Mouse (Mus musculus): ENCODE data around the gene Uggt1. TPM values are rescaled to one million over a fixed set of nuclear protein-coding genes. Genes with fewer than 3 reads are reported as not detected.

Gene Uggt1
- total and polyA plus RNA-seq, 2 experiments from 2014 or later, result 16.0 to 26.7 TPM

GRCm38 (mm10) chr1:36116488-36116887, 128.0 kb downstream of the Uggt1 start:
- Histone ChIP-seq H3K9ac (replicated peaks; ENCODE audit: low read depth, low read length) (no peak overlapping the region), H3K9me3 (replicated peaks; ENCODE audit: control insufficient read depth, low read length) (no peaks in the 10 kb centered on the region), H3K4me3 (ENCODE audit: low read depth, low read length) (no peak overlapping the region), H3K4me2 (ENCODE audit: low read depth, low read length) (no peak overlapping the region), H3K4me1 (ENCODE audit: control insufficient read depth, insufficient read depth) (no peaks in the 10 kb centered on the region), H3K27me3 (ENCODE audit: control insufficient read depth, insufficient read depth, low read length) (no peaks in the 10 kb centered on the region), H3K27ac (ENCODE audit: low read depth) (no peak overlapping the region), H3K36me3 (replicated peaks; ENCODE audit: control insufficient read depth, insufficient read depth, low read length) (no peaks in the 10 kb centered on the region)
- TF ChIP-seq CTCF (IDR thresholded peaks at IDR 0.05; ENCODE audit: low read depth) (no peak), EP300 (IDR thresholded peaks at IDR 0.05; ENCODE audit: low read depth) (no peak)
- DNase-seq (ENCODE audit: low spot score) (no peak), ATAC-seq (ENCODE audit: insufficient read depth, low read depth) (no peak)
- 81% methylated on average over 4 of the region's 5 CpGs for WGBS

GRCm38 (mm10) chr1:36114844-36115243, 129.7 kb downstream of the Uggt1 start:
- 84% methylated on average over 3 of the region's 3 CpGs for WGBS

GRCm38 (mm10) chr1:36113670-36114069, 130.8 kb downstream of the Uggt1 start:
- H3K9ac ChIP-seq (replicated peaks; ENCODE audit: low read depth, low read length), result no peak overlapping the region
- WGBS, result 72% methylated on average over 8 of the region's 8 CpGs

More at GRCm38 (mm10) chr1:36114844-36115243, 129.7 kb downstream of the Uggt1 start:
- ATAC-seq (ENCODE audit: insufficient read depth, low read depth) (no peak), DNase-seq (ENCODE audit: low spot score) (no peak)
- Histone ChIP-seq H3K27ac (ENCODE audit: low read depth) (no peak overlapping the region), H3K36me3 (replicated peaks; ENCODE audit: control insufficient read depth, insufficient read depth, low read length) (no peaks in the 10 kb centered on the region), H3K4me2 (ENCODE audit: low read depth, low read length) (no peak overlapping the region), H3K27me3 (ENCODE audit: control insufficient read depth, insufficient read depth, low read length) (no peaks in the 10 kb centered on the region), H3K9ac (replicated peaks; ENCODE audit: low read depth, low read length) (no peak overlapping the region), H3K9me3 (replicated peaks; ENCODE audit: control insufficient read depth, low read length) (no peaks in the 10 kb centered on the region), H3K4me1 (ENCODE audit: control insufficient read depth, insufficient read depth) (no peaks in the 10 kb centered on the region), H3K4me3 (ENCODE audit: low read depth, low read length) (no peak overlapping the region)
- no peak for TF ChIP-seq CTCF (IDR thresholded peaks at IDR 0.05; ENCODE audit: low read depth)
- no peak for TF ChIP-seq EP300 (IDR thresholded peaks at IDR 0.05; ENCODE audit: low read depth)

GRCm38 (mm10) chr1:36112665-36113064, 131.9 kb downstream of the Uggt1 start:
- TF ChIP-seq CTCF (IDR thresholded peaks at IDR 0.05; ENCODE audit: low read depth), result no peak
- no peak for TF ChIP-seq EP300 (IDR thresholded peaks at IDR 0.05; ENCODE audit: low read depth)
- no peaks in the 10 kb centered on the region for H3K36me3 ChIP-seq (replicated peaks; ENCODE audit: control insufficient read depth, insufficient read depth, low read length)
- no peaks in the 10 kb centered on the region for H3K27me3 ChIP-seq (ENCODE audit: control insufficient read depth, insufficient read depth, low read length)
- H3K9ac ChIP-seq (replicated peaks; ENCODE audit: low read depth, low read length), result no peak overlapping the region
- H3K4me1 ChIP-seq (ENCODE audit: control insufficient read depth, insufficient read depth), result no peaks in the 10 kb centered on the region
- WGBS, result 84% methylated on average over 3 of the region's 3 CpGs
- no peak overlapping the region for H3K27ac ChIP-seq (ENCODE audit: low read depth)
- no peak for ATAC-seq (ENCODE audit: insufficient read depth, low read depth)
- H3K9me3 ChIP-seq (replicated peaks; ENCODE audit: control insufficient read depth, low read length), result no peaks in the 10 kb centered on the region
- H3K4me2 ChIP-seq (ENCODE audit: low read depth, low read length), result no peak overlapping the region
- no peak for DNase-seq (ENCODE audit: low spot score)
- no peak overlapping the region for H3K4me3 ChIP-seq (ENCODE audit: low read depth, low read length)

More at GRCm38 (mm10) chr1:36113670-36114069, 130.8 kb downstream of the Uggt1 start:
- no peaks in the 10 kb centered on the region for H3K36me3 ChIP-seq (replicated peaks; ENCODE audit: control insufficient read depth, insufficient read depth, low read length)
- H3K27ac ChIP-seq (ENCODE audit: low read depth), result no peak overlapping the region
- no peaks in the 10 kb centered on the region for H3K27me3 ChIP-seq (ENCODE audit: control insufficient read depth, insufficient read depth, low read length)
- no peak for TF ChIP-seq EP300 (IDR thresholded peaks at IDR 0.05; ENCODE audit: low read depth)
- TF ChIP-seq CTCF (IDR thresholded peaks at IDR 0.05; ENCODE audit: low read depth), result no peak
- H3K4me1 ChIP-seq (ENCODE audit: control insufficient read depth, insufficient read depth), result no peaks in the 10 kb centered on the region
- ATAC-seq (ENCODE audit: insufficient read depth, low read depth), result no peak
- no peaks in the 10 kb centered on the region for H3K9me3 ChIP-seq (replicated peaks; ENCODE audit: control insufficient read depth, low read length)
- H3K4me3 ChIP-seq (ENCODE audit: low read depth, low read length), result no peak overlapping the region
- DNase-seq (ENCODE audit: low spot score), result no peak
- H3K4me2 ChIP-seq (ENCODE audit: low read depth, low read length), result no peak overlapping the region

- Histone ChIP-seq H3K27me3 (ENCODE audit: control insufficient read depth, insufficient read depth, low read length) (no peaks in the 10 kb centered on the region), H3K9me3 (replicated peaks; ENCODE audit: control insufficient read depth, low read length) (no peaks in the 10 kb centered on the region), H3K36me3 (replicated peaks; ENCODE audit: control insufficient read depth, insufficient read depth, low read length) (peaks cover 17% of the 10 kb centered on the region), H3K27ac (ENCODE audit: low read depth) (no peak overlapping the region), H3K4me3 (ENCODE audit: low read depth, low read length) (no peak overlapping the region), H3K4me1 (ENCODE audit: control insufficient read depth, insufficient read depth) (no peaks in the 10 kb centered on the region), H3K4me2 (ENCODE audit: low read depth, low read length) (no peak overlapping the region), H3K9ac (replicated peaks; ENCODE audit: low read depth, low read length) (no peak overlapping the region)
- 80% methylated on average over 4 of the region's 4 CpGs for WGBS
- TF ChIP-seq EP300 (IDR thresholded peaks at IDR 0.05; ENCODE audit: low read depth) (no peak), CTCF (IDR thresholded peaks at IDR 0.05; ENCODE audit: low read depth) (no peak)
- no peak for DNase-seq (ENCODE audit: low spot score)
- no peak for ATAC-seq (ENCODE audit: insufficient read depth, low read depth)
These were observed 134.5 kb downstream of the Uggt1 start for GRCm38 (mm10) chr1:36109987-36110386.

Data from heart, postnatal 0 days (tissue).